Mouse (Mus musculus) hindbrain, embryonic 13.5 days (tissue): ENCODE data around the gene Nbea. TPM values are rescaled to one million over a fixed set of nuclear protein-coding genes. Genes with fewer than 3 reads are reported as not detected.

Experiments
- ATAC-seq: fragments of 200-750 bp; cut with Nextera tagmentation; 2 replicates; pipeline ENCODE4 v1.8.0; 2017; ENCODE audit warnings: moderate TSS enrichment; ENCODE audit not compliant: low FRiP score
- H3K27ac ChIP-seq: fragments of 300-500 bp; sonication (generic); 2 replicates; pipeline ENCODE4 v1.5.1; 2015; ENCODE audit warnings: inconsistent platforms, mild to moderate bottlenecking, moderate library complexity
- H3K27me3 ChIP-seq: fragments of 300-500 bp; sonication (generic); 2 replicates; pipeline ENCODE4 v1.6.1; 2015; ENCODE audit warnings: mild to moderate bottlenecking, inconsistent platforms
- H3K36me3 ChIP-seq: fragments of 300-500 bp; sonication (generic); 2 replicates; pipeline ENCODE4 v1.6.1; 2015; ENCODE audit warnings: mild to moderate bottlenecking, inconsistent platforms
- H3K4me1 ChIP-seq: fragments of 300-500 bp; sonication (generic); replicated peaks from 2 replicates; pipeline ENCODE4 v1.6.1; 2015; ENCODE audit warnings: inconsistent platforms
- H3K4me2 ChIP-seq: fragments of 300-500 bp; sonication (generic); 2 replicates; pipeline ENCODE4 v1.6.1; 2015; ENCODE audit warnings: inconsistent platforms, mild to moderate bottlenecking, moderate library complexity
- H3K4me3 ChIP-seq: fragments of 300-500 bp; sonication (generic); 2 replicates; pipeline ENCODE4 v1.5.1; 2015; ENCODE audit warnings: mild to moderate bottlenecking, inconsistent platforms
- H3K9ac ChIP-seq: fragments of 300-500 bp; sonication (generic); 2 replicates; pipeline ENCODE4 v1.6.1; 2015; ENCODE audit warnings: mild to moderate bottlenecking, inconsistent platforms
- H3K9me3 ChIP-seq: fragments of 300-500 bp; sonication (generic); 2 replicates; pipeline ENCODE4 v1.6.1; 2016; ENCODE audit warnings: inconsistent platforms
- WGBS: fragments of 180-500 bp; shearing (Covaris S2); methylation state at CpG from one replicate; pipeline ENCODE4 v1.1.7; 2015; 5-methylcytosine and 5-hydroxymethylcytosine counted together
- polyA plus RNA-seq: library from polyadenylated mRNA; unstranded; fragments of >200 nt; fragmentation: Nextera tagmentation; extraction: Ambion mirVana; gene quantifications from 2 replicates; pipeline ENCODE4 v1.2.1, GENCODE M21; 2015

Gene Nbea
- polyA plus RNA-seq, 1 experiment from 2014 or later, result 56.9 TPM

- no peaks in the 10 kb centered on the region for H3K36me3 ChIP-seq
- no peak for ATAC-seq
Observed at GRCm38 (mm10) chr3:56108101-56108500, 75.4 kb downstream of the Nbea start.

GRCm38 (mm10) chr3:56097105-56097504 lies 86.4 kb downstream of the Nbea start:
- no peak for ATAC-seq
- no peak overlapping the region for H3K4me2 ChIP-seq
- peaks cover 12% of the 10 kb centered on the region for H3K4me1 ChIP-seq
- 12% methylated on average over 5 of the region's 5 CpGs for WGBS
- H3K9me3 ChIP-seq, result no peaks in the 10 kb centered on the region
- no peak overlapping the region for H3K9ac ChIP-seq
- H3K27me3 ChIP-seq, result no peaks in the 10 kb centered on the region
- no peak overlapping the region for H3K4me3 ChIP-seq
- no peaks in the 10 kb centered on the region for H3K36me3 ChIP-seq
- H3K27ac ChIP-seq, result peak overlapping the region; percentile 31

More at GRCm38 (mm10) chr3:56108101-56108500, 75.4 kb downstream of the Nbea start:
- no peaks in the 10 kb centered on the region for H3K27me3 ChIP-seq
- no peaks in the 10 kb centered on the region for H3K4me1 ChIP-seq
- H3K9me3 ChIP-seq, result no peaks in the 10 kb centered on the region
- H3K4me2 ChIP-seq, result no peak overlapping the region
- WGBS, result 80% methylated on average over 2 of the region's 2 CpGs
- H3K4me3 ChIP-seq, result no peak overlapping the region
- H3K9ac ChIP-seq, result no peak overlapping the region
- no peak overlapping the region for H3K27ac ChIP-seq

GRCm38 (mm10) chr3:56079015-56079612 lies 104.4 kb downstream of the Nbea start:
- Histone ChIP-seq H3K36me3 (peaks cover 7% of the 10 kb centered on the region; the same call in 1 of the 2 replicates), H3K4me1 (no peaks in the 10 kb centered on the region), H3K4me3 (no peak overlapping the region), H3K27me3 (no peaks in the 10 kb centered on the region), H3K27ac (no peak overlapping the region), H3K9me3 (no peaks in the 10 kb centered on the region), H3K9ac (no peak overlapping the region), H3K4me2 (no peak overlapping the region)
- 82% methylated on average over 1 of the region's 1 CpGs for WGBS
- ATAC-seq, result no peak

GRCm38 (mm10) chr3:56067849-56068248 lies 115.7 kb downstream of the Nbea start:
- H3K36me3 ChIP-seq, result peaks cover 9% of the 10 kb centered on the region
- no peak overlapping the region for H3K27ac ChIP-seq
- H3K4me1 ChIP-seq, result no peaks in the 10 kb centered on the region
- H3K4me3 ChIP-seq, result no peak overlapping the region
- no peak overlapping the region for H3K9ac ChIP-seq
- ATAC-seq, result no peak
- H3K27me3 ChIP-seq, result no peaks in the 10 kb centered on the region
- H3K9me3 ChIP-seq, result no peaks in the 10 kb centered on the region
- 89% methylated on average over 6 of the region's 6 CpGs for WGBS
- no peak overlapping the region for H3K4me2 ChIP-seq

- no peak for ATAC-seq
- H3K27me3 ChIP-seq, result no peaks in the 10 kb centered on the region
- H3K4me3 ChIP-seq, result no peak overlapping the region
- no peaks in the 10 kb centered on the region for H3K9me3 ChIP-seq
- no peaks in the 10 kb centered on the region for H3K4me1 ChIP-seq
- WGBS, result 91% methylated on average over 1 of the region's 1 CpGs
- H3K9ac ChIP-seq, result no peak overlapping the region
- no peak overlapping the region for H3K27ac ChIP-seq
- peaks cover 9% of the 10 kb centered on the region for H3K36me3 ChIP-seq
- H3K4me2 ChIP-seq, result no peak overlapping the region
Observed at GRCm38 (mm10) chr3:56066360-56067040, 117.0 kb downstream of the Nbea start.

GRCm38 (mm10) chr3:56065234-56065633 lies 118.3 kb downstream of the Nbea start:
- H3K4me3 ChIP-seq, result no peak overlapping the region
- H3K36me3 ChIP-seq, result peaks cover 9% of the 10 kb centered on the region
- H3K9me3 ChIP-seq, result no peaks in the 10 kb centered on the region
- H3K4me1 ChIP-seq, result no peaks in the 10 kb centered on the region
- H3K4me2 ChIP-seq, result no peak overlapping the region
- WGBS, result 88% methylated on average over 4 of the region's 4 CpGs
- no peak overlapping the region for H3K27ac ChIP-seq
- no peak overlapping the region for H3K9ac ChIP-seq
- no peaks in the 10 kb centered on the region for H3K27me3 ChIP-seq
- no peak for ATAC-seq

- Histone ChIP-seq H3K4me2 (no peak overlapping the region), H3K36me3 (peaks cover 7% of the 10 kb centered on the region; the same call in 1 of the 2 replicates), H3K9me3 (no peaks in the 10 kb centered on the region), H3K9ac (no peak overlapping the region), H3K27me3 (no peaks in the 10 kb centered on the region), H3K4me1 (no peaks in the 10 kb centered on the region), H3K4me3 (no peak overlapping the region), H3K27ac (no peak overlapping the region)
- no peak for ATAC-seq
- WGBS, result 95% methylated on average over 5 of the region's 5 CpGs
Observed at GRCm38 (mm10) chr3:56045659-56046336, 137.7 kb downstream of the Nbea start.

GRCm38 (mm10) chr3:56043091-56043490 lies 140.4 kb downstream of the Nbea start:
- no peak for ATAC-seq
- Histone ChIP-seq H3K4me2 (no peak overlapping the region), H3K4me3 (no peak overlapping the region), H3K9me3 (no peaks in the 10 kb centered on the region), H3K27me3 (no peaks in the 10 kb centered on the region), H3K4me1 (no peaks in the 10 kb centered on the region), H3K9ac (no peak overlapping the region), H3K27ac (no peak overlapping the region), H3K36me3 (peaks cover 7% of the 10 kb centered on the region; the same call in 1 of the 2 replicates)
- 83% methylated on average over 1 of the region's 1 CpGs for WGBS

- H3K9ac ChIP-seq, result no peak overlapping the region
- peaks cover 2% of the 10 kb centered on the region; the same call in 1 of the 2 replicates for H3K36me3 ChIP-seq
- no peak overlapping the region for H3K27ac ChIP-seq
- no peak overlapping the region for H3K4me3 ChIP-seq
- 98% methylated on average over 1 of the region's 1 CpGs for WGBS
- no peaks in the 10 kb centered on the region for H3K4me1 ChIP-seq
- ATAC-seq, result no peak
- no peaks in the 10 kb centered on the region for H3K27me3 ChIP-seq
- no peaks in the 10 kb centered on the region for H3K9me3 ChIP-seq
- H3K4me2 ChIP-seq, result no peak overlapping the region
Observed at GRCm38 (mm10) chr3:56039494-56039893, 144.0 kb downstream of the Nbea start.

- Histone ChIP-seq H3K4me2 (no peak overlapping the region), H3K36me3 (peaks cover 10% of the 10 kb centered on the region), H3K4me3 (no peak overlapping the region), H3K4me1 (no peaks in the 10 kb centered on the region), H3K9me3 (no peaks in the 10 kb centered on the region), H3K9ac (no peak overlapping the region), H3K27ac (no peak overlapping the region), H3K27me3 (no peaks in the 10 kb centered on the region)
- ATAC-seq, result no peak
- WGBS, result 90% methylated on average over 3 of the region's 3 CpGs
Observed at GRCm38 (mm10) chr3:56034596-56034995, 148.9 kb downstream of the Nbea start.

GRCm38 (mm10) chr3:56018494-56018893 lies 165.0 kb downstream of the Nbea start:
- no peak overlapping the region for H3K9ac ChIP-seq
- H3K27ac ChIP-seq, result no peak overlapping the region
- H3K36me3 ChIP-seq, result peaks cover 24% of the 10 kb centered on the region
- H3K4me3 ChIP-seq, result no peak overlapping the region
- no peaks in the 10 kb centered on the region for H3K9me3 ChIP-seq
- H3K4me1 ChIP-seq, result no peaks in the 10 kb centered on the region
- no peaks in the 10 kb centered on the region for H3K27me3 ChIP-seq
- 90% methylated on average over 3 of the region's 3 CpGs for WGBS
- H3K4me2 ChIP-seq, result no peak overlapping the region
- ATAC-seq, result no peak

GRCm38 (mm10) chr3:56011132-56011531 lies 172.4 kb downstream of the Nbea start:
- H3K9ac ChIP-seq, result no peak overlapping the region
- H3K27ac ChIP-seq, result no peak overlapping the region
- no peak overlapping the region for H3K4me3 ChIP-seq
- H3K4me2 ChIP-seq, result no peak overlapping the region
- H3K36me3 ChIP-seq, result peaks cover 15% of the 10 kb centered on the region
- WGBS, result 89% methylated on average over 3 of the region's 3 CpGs
- no peak for ATAC-seq
- no peaks in the 10 kb centered on the region for H3K27me3 ChIP-seq
- H3K4me1 ChIP-seq, result no peaks in the 10 kb centered on the region
- no peaks in the 10 kb centered on the region for H3K9me3 ChIP-seq
